Mouse (Mus musculus) testis, adult 2 months (tissue): ENCODE data around the gene Gstm3. TPM values are rescaled to one million over a fixed set of nuclear protein-coding genes. Genes with fewer than 3 reads are reported as not detected.
A peak's percentile ranks its signal among the peaks of the same experiment; 100 is the strongest.
"Not testable (repeated sequence)": the region's sequence is repeated elsewhere in the genome, so short reads cannot be mapped to it uniquely, and the experiment has no call there.

ENCODE experiments used
- H3K27ac ChIP-seq: fragments of 200-500 bp; 2 replicates; pipeline ENCODE4 v1.5.1; 2012; ENCODE audit warnings: low read depth, low read length; ENCODE audit not compliant: control insufficient read depth, insufficient read depth
- H3K27me3 ChIP-seq: fragments of 200-500 bp; 2 replicates; pipeline ENCODE4 v1.6.1; 2012; ENCODE audit warnings: mild to moderate bottlenecking, low read length, moderate library complexity; ENCODE audit not compliant: control insufficient read depth, insufficient read depth
- H3K36me3 ChIP-seq: fragments of 200-500 bp; 2 replicates; pipeline ENCODE4 v1.6.1; 2012; ENCODE audit warnings: mild to moderate bottlenecking, low read length; ENCODE audit not compliant: control insufficient read depth, insufficient read depth
- H3K4me1 ChIP-seq: fragments of 200-500 bp; 2 replicates; pipeline ENCODE4 v1.6.1; 2012; ENCODE audit warnings: low read length; ENCODE audit not compliant: control insufficient read depth, insufficient read depth
- H3K4me3 ChIP-seq: fragments of 200-500 bp; 2 replicates; pipeline ENCODE4 v1.5.1; 2012; ENCODE audit warnings: low read depth, mild to moderate bottlenecking, low read length, moderate library complexity, mixed read lengths; ENCODE audit not compliant: control insufficient read depth
- CTCF ChIP-seq: fragments of 200-500 bp; IDR thresholded peaks from 2 replicates; pipeline ENCODE4 v1.5.1; 2012; ENCODE audit warnings: low read depth, mild to moderate bottlenecking, inconsistent platforms, low read length, moderate library complexity; ENCODE audit not compliant: control insufficient read depth, insufficient read depth, insufficient replicate concordance
- POLR2A ChIP-seq: fragments of 200-500 bp; IDR thresholded peaks from 2 replicates; pipeline ENCODE4 v1.6.1; 2012; ENCODE audit warnings: low read depth, mild to moderate bottlenecking, inconsistent platforms, low read length, moderate library complexity; ENCODE audit not compliant: control insufficient read depth
- polyA plus RNA-seq: library from polyadenylated mRNA; depleted of rRNA; stranded (reverse); fragments of >200 nt; gene quantifications from 2 replicates; pipeline ENCODE4 v1.2.3, GENCODE M21; 2012; rRNA removed

The Gstm3 gene
- polyA plus RNA-seq = 0.19 TPM in 1 of 2 replicates, not detected in the other

DNA sequence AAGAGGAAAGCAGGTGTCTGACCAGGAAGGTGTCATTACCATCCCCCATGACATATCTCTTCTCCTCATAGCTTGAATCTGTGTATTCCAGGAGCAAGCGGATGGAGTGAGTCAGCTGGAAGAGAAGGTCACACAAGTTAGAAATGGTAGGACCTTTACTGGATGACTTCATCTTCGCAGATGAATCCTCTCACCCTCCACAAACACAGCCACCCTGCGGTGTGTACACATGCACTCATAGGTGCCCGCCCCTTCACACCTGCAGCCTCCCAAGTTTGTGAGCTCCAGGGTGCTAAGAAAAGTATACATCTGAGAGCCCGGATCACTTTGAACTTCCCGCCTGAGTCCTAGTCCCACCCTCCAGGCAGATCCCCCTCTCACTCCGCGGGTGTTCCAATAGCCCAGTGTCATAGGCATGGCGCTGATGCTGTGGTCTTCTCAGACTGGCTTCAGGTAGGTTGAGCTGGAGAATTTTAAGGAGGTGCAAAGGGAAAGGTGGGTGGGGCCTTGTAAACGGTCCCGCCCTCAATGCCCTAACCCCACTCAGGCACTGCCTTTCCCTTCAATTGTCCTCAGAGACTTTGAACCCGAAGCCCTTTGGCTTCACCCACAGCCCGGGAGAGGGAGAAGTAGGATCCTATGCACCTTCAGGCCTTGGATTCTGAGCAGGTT, at the start of gene Gstm3:
TSS of gene Gstm3 (minus strand) at position 560 of the 672 bp plus-strand sequence.
- Histone ChIP-seq H3K4me1 (no peaks in the 10 kb centered on the region; the same call in 1 of the 2 replicates), H3K4me3 (no peak within 1 kb of the TSS), H3K36me3 (no peaks in the 10 kb centered on the region), H3K27ac (no peak within 1 kb of the TSS), H3K27me3 (no peaks in the 10 kb centered on the region)
- no peak for TF ChIP-seq CTCF

DNA sequence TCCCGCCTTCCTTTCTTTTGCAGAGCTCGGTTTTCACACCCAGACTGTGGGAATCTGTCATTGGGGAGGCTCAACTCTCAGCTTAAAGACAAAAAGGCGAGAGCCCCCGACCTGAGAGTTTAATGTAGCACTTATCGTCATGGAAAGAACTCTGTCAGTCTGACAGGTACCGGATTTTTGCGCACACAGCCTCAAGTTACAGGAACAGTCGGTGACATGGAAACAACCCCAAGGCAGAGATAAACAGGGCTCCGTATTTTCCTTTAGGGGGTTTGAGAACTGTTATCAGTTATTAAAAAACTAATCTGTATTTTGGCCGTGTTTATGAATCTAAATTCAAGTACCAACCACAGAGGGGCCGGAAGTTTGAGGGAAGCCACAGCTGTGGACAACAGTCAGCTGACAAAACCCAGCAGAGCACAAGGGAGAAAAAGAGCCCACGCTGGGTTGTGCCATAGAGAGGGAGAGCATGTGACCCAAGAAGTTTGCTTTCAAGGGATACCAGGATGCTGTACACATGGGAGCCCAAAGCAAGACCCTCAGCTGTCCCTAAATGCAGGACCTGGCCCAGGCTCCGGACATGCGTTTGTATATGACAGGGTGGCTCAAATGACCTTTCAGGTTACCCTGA, 49.2 kb upstream of the Gstm3 start:
- Histone ChIP-seq H3K27me3 (no peaks in the 10 kb centered on the region), H3K4me3 (peak overlapping the region; percentile 89), H3K4me1 (peaks cover 8% of the 10 kb centered on the region), H3K27ac (peak overlapping the region; percentile 90), H3K36me3 (no peaks in the 10 kb centered on the region)
- TF ChIP-seq CTCF = no peak

DNA sequence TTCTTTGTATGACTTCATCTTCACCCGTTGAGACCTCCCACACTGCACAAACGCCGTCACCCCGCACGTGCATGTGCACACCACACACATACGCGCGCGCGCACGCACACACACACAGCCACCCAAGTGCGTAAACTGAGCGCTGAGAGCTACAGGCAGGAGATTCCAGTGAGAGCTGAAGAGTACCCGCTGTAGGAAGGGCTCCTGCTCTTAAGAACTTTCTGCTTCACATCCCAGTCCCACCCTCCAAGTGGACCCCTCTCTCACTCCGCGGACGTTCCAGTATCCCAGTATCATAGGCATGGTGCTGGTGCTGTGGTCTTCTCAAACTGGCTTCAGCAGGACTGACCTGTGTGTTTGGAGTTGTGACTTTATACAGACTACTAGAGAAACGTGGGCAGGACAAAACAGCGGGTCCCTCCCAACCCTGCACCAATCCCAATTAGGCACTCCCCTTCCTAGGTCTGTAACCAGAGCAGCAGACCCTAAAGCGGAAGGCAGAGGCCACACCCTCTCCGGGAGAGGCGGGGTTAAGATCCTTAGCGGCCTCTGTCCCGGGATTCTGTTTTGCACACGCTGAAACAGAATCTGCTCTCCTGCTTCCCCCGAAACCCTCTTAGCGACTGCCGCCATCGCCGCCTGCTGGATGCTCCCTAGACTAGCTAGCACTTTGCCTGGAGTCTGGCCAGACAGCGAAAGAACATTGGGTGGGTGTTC, 48.5 kb upstream of the Gstm3 start, which contains the start of gene Gstm1:
TSS of gene Gstm1 (minus strand) at position 501 of the 717 bp plus-strand sequence.
- peaks cover 8% of the 10 kb centered on the region for H3K4me1 ChIP-seq
- H3K27ac ChIP-seq = peak within 1 kb of the TSS; percentile 93
- H3K4me3 ChIP-seq = peak within 1 kb of the TSS; percentile 89
- H3K27me3 ChIP-seq = no peaks in the 10 kb centered on the region
- H3K36me3 ChIP-seq = no peaks in the 10 kb centered on the region
- TF ChIP-seq CTCF (peak; percentile 67; the same call in 1 of the 2 replicates), POLR2A (peak; percentile 68)

DNA sequence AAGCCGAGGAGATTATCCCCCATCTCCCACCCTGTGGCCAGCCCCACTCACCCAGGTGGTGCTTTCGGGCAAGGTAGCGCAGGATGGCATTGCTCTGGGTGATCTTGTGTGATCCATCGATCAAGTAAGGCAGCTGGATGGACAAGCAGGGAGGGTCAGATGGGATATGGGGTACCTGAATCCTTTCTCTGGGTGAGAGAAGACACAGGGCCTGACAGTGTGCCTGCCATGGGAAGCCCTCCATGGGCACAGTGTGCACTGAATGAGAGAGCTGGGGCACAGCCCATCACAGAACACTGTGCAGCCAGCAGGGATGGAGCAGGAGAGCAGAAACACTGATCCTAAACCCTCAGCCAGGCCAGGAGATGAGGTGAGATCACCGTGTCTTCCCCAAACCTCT, 47.4 kb upstream of the Gstm3 start:
- H3K36me3 ChIP-seq, H3K4me1 ChIP-seq, H3K27me3 ChIP-seq: not testable (repeated sequence)
- peak overlapping the region; percentile 89 for H3K4me3 ChIP-seq
- peak overlapping the region; percentile 93 for H3K27ac ChIP-seq

DNA sequence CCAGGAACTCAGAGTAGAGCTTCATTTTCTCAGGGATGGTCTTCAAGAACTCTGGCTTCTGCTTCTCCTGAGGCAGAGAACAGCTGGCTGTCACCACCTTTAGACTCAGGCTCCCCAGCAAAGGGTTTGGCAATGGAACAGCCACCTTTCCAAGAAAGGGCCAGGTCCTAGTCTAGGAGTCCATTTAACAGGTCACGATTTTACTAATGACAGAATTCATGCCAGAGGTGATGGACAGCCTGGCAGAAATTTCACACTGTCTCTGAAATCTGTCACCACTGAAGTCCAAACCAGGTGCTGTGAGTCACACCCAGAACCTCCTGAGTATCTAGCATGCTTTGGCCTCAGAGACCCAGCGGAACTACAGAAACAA, 45.9 kb upstream of the Gstm3 start:
- Histone ChIP-seq H3K36me3 (no peaks in the 10 kb centered on the region), H3K4me1 (peaks cover 8% of the 10 kb centered on the region), H3K27me3 (no peaks in the 10 kb centered on the region), H3K4me3 (peak overlapping the region; percentile 23), H3K27ac (peak overlapping the region; percentile 32; the same call in 1 of the 2 replicates)
- no peak for TF ChIP-seq POLR2A
- TF ChIP-seq CTCF = no peak

DNA sequence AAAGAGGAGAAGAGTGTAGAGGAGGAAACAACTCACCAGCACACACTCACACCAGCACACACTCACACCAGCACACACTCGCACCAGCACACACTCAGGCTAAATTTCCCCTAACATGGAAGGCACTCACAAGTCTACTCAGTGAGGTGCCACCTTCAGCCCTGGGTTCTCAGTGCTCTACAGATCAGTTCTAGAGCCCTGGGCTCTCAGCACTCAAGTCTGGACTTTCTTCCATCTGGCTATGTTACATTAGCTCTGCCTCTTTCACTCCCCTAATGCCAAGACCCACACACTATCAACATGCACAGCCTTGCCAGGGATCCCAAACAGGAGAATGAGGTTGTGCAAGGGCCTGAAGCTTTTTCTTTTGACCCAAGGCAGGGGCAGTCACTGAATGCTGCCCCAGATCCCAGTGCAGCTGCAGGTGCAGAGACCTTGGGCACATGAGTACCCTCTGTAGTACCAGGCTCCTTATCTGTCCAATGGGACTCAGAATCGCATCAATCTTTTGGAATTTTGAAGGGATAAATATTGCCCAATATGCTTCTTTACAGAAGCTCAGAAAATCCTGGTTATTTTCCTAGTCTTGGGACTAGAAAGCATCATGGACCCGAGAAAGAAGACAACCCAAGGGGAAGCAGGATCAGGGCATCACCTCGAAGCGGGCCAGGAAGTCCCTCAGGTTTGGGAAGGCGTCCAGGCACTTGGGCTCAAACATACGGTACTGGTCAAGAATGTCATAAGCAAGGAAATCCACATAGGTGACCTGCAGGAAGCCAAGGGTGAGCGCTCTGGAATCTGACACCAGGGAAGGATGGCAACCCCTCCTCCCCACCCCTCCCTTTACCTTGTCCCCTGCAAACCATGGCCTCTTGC, 45.3 kb upstream of the Gstm3 start:
- TF ChIP-seq CTCF = no peak
- TF ChIP-seq POLR2A = 0 out of 2 replicates have a peak, but pooled peaks have one; percentile 20
- H3K27ac ChIP-seq = peak overlapping the region; percentile 88
- H3K4me1 ChIP-seq = peaks cover 8% of the 10 kb centered on the region

More for the DNA sequence above, 45.3 kb upstream of the Gstm3 start:
- H3K27me3 ChIP-seq = no peaks in the 10 kb centered on the region
- H3K4me3 ChIP-seq = peak overlapping the region; percentile 35
- H3K36me3 ChIP-seq = no peaks in the 10 kb centered on the region
